Mouse (Mus musculus): ENCODE measurements at regions not wholly inside any gene's neighbourhood (a gene's known extent, or its start where the extent isn't known, plus 50 kb on each side); places are given as distances from the start of the nearest gene placed in this dataset.

- TF ChIP-seq CTCF (IDR thresholded peaks at IDR 0.05; ENCODE audit: control insufficient read depth, insufficient read depth, insufficient read length), result no peak
- no peak for TF ChIP-seq FOSL1 (IDR thresholded peaks at IDR 0.05; ENCODE audit: insufficient read depth, low read length, poor library complexity, severe bottlenecking)
- no peak for TF ChIP-seq MYOG (IDR thresholded peaks at IDR 0.05; ENCODE audit: control insufficient read depth, extremely low read depth, insufficient read length)
- TF ChIP-seq MYOD1 (IDR thresholded peaks at IDR 0.05; ENCODE audit: control insufficient read depth, insufficient read length, low read depth), result no peak
These were observed 150.7 kb upstream of the Rasa1 start for GRCm38 (mm10) chr13:85439581-85439980.

Measured in C2C12 (cell line).